Mouse (Mus musculus) C2C12 (cell line): ENCODE results near the gene Olfr1419. TPM values are rescaled to one million over a fixed set of nuclear protein-coding genes. Genes with fewer than 3 reads are reported as not detected.
A peak's percentile ranks its signal among the peaks of the same experiment; 100 is the strongest.

ENCODE experiments used
- H3K27me3 ChIP-seq: one replicate; pipeline ENCODE4 v1.6.1; 2011; ENCODE audit not compliant: control insufficient read depth, insufficient read depth, insufficient read length
- H3K36me3 ChIP-seq: one replicate; pipeline ENCODE4 v1.6.1; 2011; ENCODE audit not compliant: control insufficient read depth, insufficient read depth
- H3K4me3 ChIP-seq: one replicate; pipeline ENCODE4 v1.5.1; 2011; ENCODE audit warnings: mild to moderate bottlenecking, control low read depth; ENCODE audit not compliant: poor library complexity, insufficient read depth, severe bottlenecking
- H3K79me2 ChIP-seq: one replicate; pipeline ENCODE4 v1.6.1; 2011; ENCODE audit not compliant: control insufficient read depth, insufficient read depth
- H3K79me3 ChIP-seq: one replicate; pipeline ENCODE4 v1.6.1; 2011; ENCODE audit warnings: low read depth, control low read depth
- H3ac ChIP-seq: one replicate; pipeline ENCODE3; 2011; ENCODE audit warnings: low read depth; ENCODE audit not compliant: control insufficient read depth, insufficient read length
- CEBPB ChIP-seq: IDR thresholded peaks from one replicate; pipeline ENCODE4 v1.6.1; 2011; ENCODE audit warnings: low read depth, mild to moderate bottlenecking, control low read depth, moderate library complexity
- CTCF ChIP-seq: IDR thresholded peaks from one replicate; pipeline ENCODE4 v1.5.1; 2011; ENCODE audit not compliant: control insufficient read depth, insufficient read depth, insufficient read length
- FOSL1 ChIP-seq: IDR thresholded peaks from one replicate; pipeline ENCODE4 v1.8.0; 2011; ENCODE audit warnings: mild to moderate bottlenecking, low read length; ENCODE audit not compliant: poor library complexity, insufficient read depth, severe bottlenecking
- MAX ChIP-seq: IDR thresholded peaks from one replicate; pipeline ENCODE4 v1.6.1; 2011; ENCODE audit warnings: mild to moderate bottlenecking, control low read depth
- MYOD1 ChIP-seq: IDR thresholded peaks from one replicate; pipeline ENCODE4 v1.6.1; 2011; ENCODE audit warnings: low read depth; ENCODE audit not compliant: control insufficient read depth, insufficient read length
- MYOG ChIP-seq: IDR thresholded peaks from one replicate; pipeline ENCODE4 v1.6.1; 2011; ENCODE audit not compliant: control insufficient read depth, insufficient read length; ENCODE audit errors: extremely low read depth
- USF1 ChIP-seq: IDR thresholded peaks from one replicate; pipeline ENCODE4 v1.6.1; 2011; ENCODE audit warnings: low read depth, mild to moderate bottlenecking, control low read depth, moderate library complexity
- microRNA-seq: library from miRNA; unstranded; fragments of <30 nt; microRNA quantifications from one replicate; pipeline ENCODE4, GENCODE M21; 2019; ENCODE audit warnings: borderline microRNAs expressed
- polyA plus RNA-seq: library from polyadenylated mRNA; unstranded; fragments of >200 nt; fragmentation: generic; extraction: Trizol; gene quantifications from one replicate; pipeline ENCODE4 v1.2.1, GENCODE M21; 2012; ENCODE audit warnings: missing spikeins

The Olfr1419 gene
- polyA plus RNA-seq, 1 experiment: not detected

GRCm38 (mm10) chr19:11820211-11820610 lies 54.7 kb downstream of the Olfr1419 start:
- Histone ChIP-seq H3ac (no peak overlapping the region), H3K27me3 (no peaks in the 10 kb centered on the region), H3K4me3 (no peak overlapping the region), H3K79me2 (no peaks in the 10 kb centered on the region), H3K79me3 (no peaks in the 10 kb centered on the region), H3K36me3 (no peaks in the 10 kb centered on the region)
- TF ChIP-seq CTCF (no peak), MYOG (no peak), USF1 (no peak), MYOD1 (no peak), FOSL1 (no peak), CEBPB (no peak), MAX (no peak)

GRCm38 (mm10) chr19:11819800-11820199 lies 55.1 kb downstream of the Olfr1419 start:
- Histone ChIP-seq H3K79me3 (no peaks in the 10 kb centered on the region), H3ac (no peak overlapping the region), H3K4me3 (peak overlapping the region; percentile 45), H3K36me3 (no peaks in the 10 kb centered on the region), H3K27me3 (no peaks in the 10 kb centered on the region), H3K79me2 (no peaks in the 10 kb centered on the region)
- TF ChIP-seq MYOD1 (no peak), MYOG (no peak), MAX (no peak), CTCF (peak; percentile 35), USF1 (no peak)

GRCm38 (mm10) chr19:11819143-11819700 lies 55.7 kb downstream of the Olfr1419 start, which contains the start of gene Stx3:
TSS of gene Stx3 (minus strand) at chr19:11819403.
- H3K79me2 ChIP-seq: no peaks in the 10 kb centered on the region
- no peaks in the 10 kb centered on the region for H3K27me3 ChIP-seq
- TF ChIP-seq USF1 (no peak), FOSL1 (no peak), MYOG (no peak), MYOD1 (no peak), CEBPB (no peak), CTCF (no peak), MAX (no peak)
- peak within 1 kb of the TSS; percentile 45 for H3K4me3 ChIP-seq
- no peaks in the 10 kb centered on the region for H3K36me3 ChIP-seq
- H3K79me3 ChIP-seq: no peaks in the 10 kb centered on the region
- H3ac ChIP-seq: peak within 1 kb of the TSS; percentile 77

Small RNA genes lying within 50 kb of the gene (microRNA-seq; reads per million reads assigned to microRNA genes)
- gene Mir6994: 8.5 reads per million, percentile 57 among the genes with 10 or more reads in this experiment

Other genes starting within 250 kb of the Olfr1419 start
- gene Ms4a3, start 234.3 kb downstream of the Olfr1419 start, polyA plus RNA-seq: not detected
- gene Oosp2, start 214.5 kb downstream of the Olfr1419 start, polyA plus RNA-seq: not detected
- not detected for gene Oosp1, start 184.0 kb downstream of the Olfr1419 start, polyA plus RNA-seq
- gene Oosp3, start 178.1 kb downstream of the Olfr1419 start, polyA plus RNA-seq: not detected
- not detected for gene Gif, start 127.6 kb downstream of the Olfr1419 start, polyA plus RNA-seq
- gene Mrpl16, start 104.7 kb downstream of the Olfr1419 start, polyA plus RNA-seq: 60.5 TPM
- gene Stx3, start 55.7 kb downstream of the Olfr1419 start, polyA plus RNA-seq: 5.4 TPM
- not detected for gene Olfr1417, start 35.9 kb downstream of the Olfr1419 start, polyA plus RNA-seq
- not detected for gene Olfr1418, start 14.0 kb downstream of the Olfr1419 start, polyA plus RNA-seq
- not detected for gene Olfr1420, start 11.5 kb upstream of the Olfr1419 start, polyA plus RNA-seq
- 13.3 TPM for gene Patl1, start 37.3 kb upstream of the Olfr1419 start, polyA plus RNA-seq
- 14.3 TPM for gene Osbp, start 90.8 kb upstream of the Olfr1419 start, polyA plus RNA-seq
- 0.01 TPM for gene Olfr1423, start 166.2 kb upstream of the Olfr1419 start, polyA plus RNA-seq
- not detected for gene Olfr1424, start 187.6 kb upstream of the Olfr1419 start, polyA plus RNA-seq
- not detected for gene Olfr1425, start 202.6 kb upstream of the Olfr1419 start, polyA plus RNA-seq
- gene Olfr1426, start 216.9 kb upstream of the Olfr1419 start, polyA plus RNA-seq: not detected
- gene Olfr1427, start 228.2 kb upstream of the Olfr1419 start, polyA plus RNA-seq: not detected
- not detected for gene Olfr1428, start 240.8 kb upstream of the Olfr1419 start, polyA plus RNA-seq
- gene Olfr76, start 248.1 kb upstream of the Olfr1419 start, polyA plus RNA-seq: not detected